Mouse (Mus musculus) G1E (cell line): Measurements from ENCODE around the gene Insrr. TPM values are rescaled to one million over a fixed set of nuclear protein-coding genes. Genes with fewer than 3 reads are reported as not detected.

Source experiments
- ATAC-seq: 2 replicates; pipeline ENCODE4 v1.8.0; 2016; ENCODE audit warnings: mild to moderate bottlenecking; ENCODE audit not compliant: insufficient number of reproducible peaks, poor library complexity, low FRiP score, severe bottlenecking; ENCODE audit errors: extremely low read depth
- DNase-seq: peaks from one replicate; pipeline ENCODE4 v3.0.0; 2012; ENCODE audit warnings: low spot score
- H3K27me3 ChIP-seq: 2 replicates; pipeline ENCODE4 v1.6.1; 2012; ENCODE audit warnings: mild to moderate bottlenecking, low read length, inconsistent platforms; ENCODE audit not compliant: insufficient read depth
- H3K36me3 ChIP-seq: replicated peaks from 2 replicates; pipeline ENCODE3; 2012; ENCODE audit warnings: mild to moderate bottlenecking, inconsistent platforms
- H3K4me1 ChIP-seq: 2 replicates; pipeline ENCODE4 v1.6.1; 2012; ENCODE audit warnings: low read depth, low read length, inconsistent platforms, mixed read lengths; ENCODE audit not compliant: insufficient read depth
- H3K4me3 ChIP-seq: 2 replicates; pipeline ENCODE4 v1.5.1; 2012; ENCODE audit warnings: low read depth, mild to moderate bottlenecking, inconsistent platforms, low read length, moderate library complexity, mixed read lengths
- H3K9me3 ChIP-seq: replicated peaks from 2 replicates; pipeline ENCODE4 v1.6.1; 2012; ENCODE audit warnings: inconsistent platforms
- CTCF ChIP-seq: IDR thresholded peaks from 2 replicates; pipeline ENCODE4 v1.5.1; 2012; ENCODE audit warnings: low read depth, low read length, inconsistent platforms, mixed read lengths
- GATA1 ChIP-seq: IDR thresholded peaks from 2 replicates; pipeline ENCODE4 v1.6.1; 2012; ENCODE audit warnings: borderline replicate concordance, low read length, inconsistent platforms, mixed read lengths
- GATA2 ChIP-seq: IDR thresholded peaks from 2 replicates; pipeline ENCODE4 v1.6.1; 2012; ENCODE audit warnings: low read depth, low read length, inconsistent platforms, borderline replicate concordance
- POLR2AphosphoS5 ChIP-seq: IDR thresholded peaks from 2 replicates; pipeline ENCODE4 v1.6.1; 2012; ENCODE audit warnings: low read depth, low read length, inconsistent platforms; ENCODE audit not compliant: insufficient replicate concordance
- TAL1 ChIP-seq: conservative IDR thresholded peaks from 2 replicates; pipeline ENCODE4 v1.6.1; 2012; ENCODE audit warnings: low read depth, low read length, inconsistent platforms, mixed read lengths
- polyA plus RNA-seq: library from polyadenylated mRNA; stranded (reverse); fragments of >175 nt; gene quantifications from 2 replicates; pipeline ENCODE4 v1.2.3, GENCODE M21; 2012
- total RNA-seq, 2 experiments: library from RNA; stranded (forward) in 1 of 2; stranded (reverse) in 1 of 2; fragments of 200-1000 nt in 1 of 2; fragments of >200 nt in 1 of 2; fragmentation: Nextera tagmentation in 1 of 2; gene quantifications; 2 replicates each; pipeline ENCODE4 v1.2.3; 2014 to 2017

Gene Insrr
- total and polyA plus RNA-seq, 3 experiments = 0.05 TPM; not detected in 2

- Histone ChIP-seq H3K9me3 (no peaks in the 10 kb centered on the region), H3K4me3 (no peak overlapping the region), H3K27me3 (peaks cover 44% of the 10 kb centered on the region), H3K36me3 (no peaks in the 10 kb centered on the region), H3K4me1 (peaks cover 5% of the 10 kb centered on the region)
- TF ChIP-seq POLR2AphosphoS5 = no peak
- TF ChIP-seq GATA2 = no peak
- no peak for TF ChIP-seq GATA1
- no peak for ATAC-seq
- no peak for DNase-seq
Observed at GRCm38 (mm10) chr3:87756488-87756887, 40.3 kb upstream of the Insrr start.

- no peak for DNase-seq
- no peak overlapping the region for H3K4me3 ChIP-seq
Observed at GRCm38 (mm10) chr3:87758641-87759040, 38.1 kb upstream of the Insrr start.

GRCm38 (mm10) chr3:87761408-87762375, 35.1 kb upstream of the Insrr start:
- DNase-seq = no peak
- Histone ChIP-seq H3K27me3 (peaks cover 29% of the 10 kb centered on the region), H3K4me3 (no peak overlapping the region), H3K4me1 (peaks cover 5% of the 10 kb centered on the region), H3K9me3 (no peaks in the 10 kb centered on the region), H3K36me3 (no peaks in the 10 kb centered on the region)
- no peak for ATAC-seq
- TF ChIP-seq CTCF (no peak), TAL1 (no peak), POLR2AphosphoS5 (no peak), GATA2 (no peak), GATA1 (no peak)

More at GRCm38 (mm10) chr3:87758641-87759040, 38.1 kb upstream of the Insrr start:
- TF ChIP-seq POLR2AphosphoS5 = no peak
- no peak for TF ChIP-seq CTCF
- no peak for TF ChIP-seq GATA1
- TF ChIP-seq GATA2 = no peak
- TF ChIP-seq TAL1 = no peak
- Histone ChIP-seq H3K36me3 (no peaks in the 10 kb centered on the region), H3K27me3 (peaks cover 35% of the 10 kb centered on the region), H3K9me3 (no peaks in the 10 kb centered on the region), H3K4me1 (peaks cover 5% of the 10 kb centered on the region)
- no peak for ATAC-seq

- Histone ChIP-seq H3K27me3 (peaks cover 32% of the 10 kb centered on the region), H3K4me1 (peaks cover 8% of the 10 kb centered on the region), H3K36me3 (no peaks in the 10 kb centered on the region), H3K9me3 (no peaks in the 10 kb centered on the region), H3K4me3 (no peak overlapping the region)
- no peak for ATAC-seq
- no peak for DNase-seq
- TF ChIP-seq CTCF = no peak
- no peak for TF ChIP-seq GATA2
Observed at GRCm38 (mm10) chr3:87763202-87763601, 33.5 kb upstream of the Insrr start.

DNA sequence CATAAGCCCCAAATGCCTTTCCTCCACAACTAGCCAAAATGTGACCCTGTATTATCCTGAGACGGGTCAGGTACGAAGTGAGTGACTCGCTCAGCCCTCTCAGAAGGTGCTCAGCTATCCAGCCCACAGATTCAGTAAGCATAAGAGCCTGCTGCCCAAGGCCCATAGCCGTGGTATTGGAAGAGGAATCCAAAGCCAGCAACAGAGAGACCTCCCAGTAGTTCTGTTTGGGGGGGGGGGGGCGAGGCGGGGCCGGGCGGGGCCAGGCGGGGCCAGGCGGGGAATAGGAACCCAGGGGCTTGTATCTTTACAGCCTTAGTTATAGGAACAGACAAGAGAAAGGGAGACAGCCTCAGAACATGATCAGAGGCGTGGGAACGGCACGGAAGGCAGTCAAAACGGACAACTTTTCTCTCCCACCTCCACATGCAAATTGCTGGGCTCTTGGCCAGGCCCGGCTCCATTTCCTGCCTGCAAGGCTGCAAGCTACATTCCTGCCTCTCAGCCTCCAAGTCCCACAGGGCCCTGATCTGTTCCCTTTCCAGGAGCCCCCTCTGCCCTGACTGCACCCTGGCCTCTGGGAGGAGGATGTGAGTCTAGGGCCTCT, 33.0 kb upstream of the Insrr start:
- TF ChIP-seq POLR2AphosphoS5 = no peak
- no peak for TF ChIP-seq GATA2
- TF ChIP-seq TAL1 = no peak
- no peak for TF ChIP-seq CTCF
- TF ChIP-seq GATA1 = no peak
- H3K9me3 ChIP-seq = no peaks in the 10 kb centered on the region
- H3K36me3 ChIP-seq = no peaks in the 10 kb centered on the region
- peaks cover 6% of the 10 kb centered on the region for H3K4me1 ChIP-seq
- H3K27me3 ChIP-seq = peaks cover 32% of the 10 kb centered on the region
- no peak for DNase-seq
- no peak overlapping the region for H3K4me3 ChIP-seq
- ATAC-seq = no peak

DNA sequence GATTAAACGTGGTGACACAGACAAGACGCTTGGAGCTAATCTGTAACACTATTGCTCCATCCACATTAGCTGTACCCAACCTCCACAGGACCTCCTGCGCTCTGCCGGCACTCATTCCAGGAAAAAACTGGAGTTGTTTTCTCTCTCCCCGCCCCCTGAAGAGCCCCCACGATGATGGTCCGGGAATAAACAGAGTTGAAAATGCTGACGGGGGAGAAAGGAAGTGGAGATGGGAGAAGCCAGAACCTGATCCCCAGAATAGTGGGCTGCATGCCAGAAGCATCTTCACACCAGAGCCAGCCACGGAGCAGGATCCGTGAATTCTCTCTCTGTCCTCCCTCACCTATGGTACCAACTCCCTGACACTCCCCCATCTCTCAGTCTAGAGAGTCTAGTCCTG, 32.2 kb upstream of the Insrr start:
- H3K27me3 ChIP-seq = peaks cover 34% of the 10 kb centered on the region
- H3K9me3 ChIP-seq = no peaks in the 10 kb centered on the region
- H3K4me1 ChIP-seq = peaks cover 3% of the 10 kb centered on the region; the same call in 1 of the 2 replicates

More for the DNA sequence above, 32.2 kb upstream of the Insrr start:
- ATAC-seq (no peak), DNase-seq (no peak)
- Histone ChIP-seq H3K4me3 (no peak overlapping the region), H3K36me3 (no peaks in the 10 kb centered on the region)
- no peak for TF ChIP-seq GATA2
- no peak for TF ChIP-seq GATA1
- no peak for TF ChIP-seq POLR2AphosphoS5
- no peak for TF ChIP-seq CTCF
- no peak for TF ChIP-seq TAL1
